Mouse (Mus musculus) left cerebral cortex, adult 8-10 months (tissue): ENCODE measurements at regions not wholly inside any gene's neighbourhood (a gene's known extent, or its start where the extent isn't known, plus 50 kb on each side); places are given as distances from the start of the nearest gene placed in this dataset.
"Not testable (repeated sequence)": the region's sequence is repeated elsewhere in the genome, so short reads cannot be mapped to it uniquely, and the experiment has no call there.

Experiments used
- DNase-seq, 2 experiments: peaks; one replicate each; pipeline ENCODE4 v3.0.0; 2022; ENCODE audit warnings: low spot score in 2 of 2

DNA sequence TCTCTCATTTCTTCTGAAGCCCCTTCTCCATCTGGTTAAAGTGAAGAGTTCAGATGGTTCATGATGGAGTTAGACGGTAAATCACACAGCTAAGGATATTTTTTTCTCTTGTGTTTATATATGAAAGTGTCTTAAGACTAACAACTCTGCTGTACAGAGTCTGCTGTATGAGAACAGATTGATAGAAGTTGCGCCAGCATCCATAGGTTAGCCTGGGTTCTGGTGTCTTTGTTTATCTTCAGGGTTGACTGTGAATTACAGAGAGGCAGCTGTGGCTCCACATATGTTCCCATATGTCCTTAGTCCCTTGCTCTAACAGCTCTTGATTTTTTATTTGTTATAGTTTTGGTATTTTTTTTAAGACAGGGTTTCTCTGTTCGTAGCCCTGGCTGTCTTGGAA, 334.9 kb upstream of the Api5 start:
- no peak for DNase-seq

GRCm38 (mm10) chr2:94772268-94772667, 334.3 kb upstream of the Api5 start:
- DNase-seq = no peak

DNA sequence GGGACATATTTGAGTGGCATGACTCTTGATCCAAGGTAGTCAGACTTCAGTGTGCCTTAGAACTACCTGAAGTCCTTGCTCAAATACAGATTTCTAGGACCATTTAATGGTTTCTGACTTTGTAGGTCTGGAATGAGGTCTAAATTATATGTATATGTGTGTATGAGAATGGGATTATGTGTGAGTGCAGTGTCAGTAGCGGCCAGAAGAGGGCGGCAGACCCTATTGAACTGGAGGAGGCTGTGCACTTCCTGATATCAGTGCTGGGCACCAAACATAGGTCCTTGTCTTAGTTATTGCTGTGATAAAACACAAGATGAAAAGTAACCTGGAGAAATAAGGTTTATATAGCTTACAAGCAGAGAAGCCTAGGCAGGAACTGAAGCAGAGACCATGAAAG, 328.6 kb upstream of the Api5 start:
- no peak for DNase-seq

- DNase-seq = no peak
These were observed 327.0 kb upstream of the Api5 start for GRCm38 (mm10) chr2:94764852-94765435.

GRCm38 (mm10) chr2:94764451-94764850, 326.5 kb upstream of the Api5 start:
- DNase-seq = no peak

DNA sequence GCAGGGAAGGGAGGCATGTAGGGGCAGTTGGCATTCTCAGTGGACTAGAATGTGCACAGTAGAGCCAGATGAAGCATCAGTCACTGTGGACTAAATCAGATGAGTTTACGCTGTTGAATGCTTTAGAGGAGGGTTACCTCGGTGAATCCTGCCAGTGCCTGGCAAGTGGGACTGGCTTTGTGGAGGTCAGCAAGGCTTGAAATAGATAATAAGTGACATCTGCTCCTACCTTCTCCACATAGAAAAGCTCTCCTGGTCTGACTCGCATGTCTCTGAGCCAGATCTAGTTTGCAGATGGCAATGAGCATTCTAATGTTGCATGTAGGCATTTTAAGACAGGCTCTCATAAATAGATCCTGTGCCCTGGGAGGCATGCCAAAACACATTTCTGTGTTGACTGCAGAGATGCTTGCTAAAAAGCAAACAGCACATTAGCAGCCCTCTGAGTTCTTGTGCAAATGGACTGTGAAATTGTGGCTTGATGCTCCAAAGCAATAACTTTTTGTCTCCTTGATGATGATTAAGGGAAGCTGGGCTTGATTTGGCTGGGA, 310.3 kb upstream of the Api5 start:
- peak; percentile 2 to 25 for DNase-seq

- DNase-seq = no peak
These were observed 291.9 kb upstream of the Api5 start for GRCm38 (mm10) chr2:94729791-94730190.

- no peak for DNase-seq
These were observed 261.4 kb upstream of the Api5 start for GRCm38 (mm10) chr2:94699383-94699782.

DNA sequence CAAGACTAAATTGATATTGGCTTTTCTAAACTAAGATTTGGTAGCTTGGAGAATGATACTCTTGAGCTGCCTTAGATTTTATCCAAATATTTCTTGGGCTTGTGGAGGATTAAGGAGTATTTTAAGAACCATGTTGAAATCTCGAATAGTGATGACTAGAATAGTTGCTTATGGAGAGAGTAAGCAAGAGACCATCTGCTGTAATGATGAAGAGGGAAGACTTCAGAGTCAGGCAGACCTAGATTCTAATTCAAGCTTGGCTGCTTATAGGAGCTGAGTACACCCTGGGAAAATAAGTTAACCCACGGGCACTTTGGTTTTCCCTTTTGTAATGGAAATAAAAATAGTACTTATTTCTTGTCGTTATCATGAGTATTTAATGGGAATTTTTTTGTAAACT, 257.3 kb upstream of the Api5 start:
- DNase-seq = no peak

GRCm38 (mm10) chr2:94690560-94690959, 252.6 kb upstream of the Api5 start:
- DNase-seq = no peak

- not testable (repeated sequence) for DNase-seq
These were observed 247.7 kb upstream of the Api5 start for GRCm38 (mm10) chr2:94685619-94686018.

- no peak for DNase-seq
These were observed 242.3 kb upstream of the Api5 start for GRCm38 (mm10) chr2:94680096-94680765.

DNA sequence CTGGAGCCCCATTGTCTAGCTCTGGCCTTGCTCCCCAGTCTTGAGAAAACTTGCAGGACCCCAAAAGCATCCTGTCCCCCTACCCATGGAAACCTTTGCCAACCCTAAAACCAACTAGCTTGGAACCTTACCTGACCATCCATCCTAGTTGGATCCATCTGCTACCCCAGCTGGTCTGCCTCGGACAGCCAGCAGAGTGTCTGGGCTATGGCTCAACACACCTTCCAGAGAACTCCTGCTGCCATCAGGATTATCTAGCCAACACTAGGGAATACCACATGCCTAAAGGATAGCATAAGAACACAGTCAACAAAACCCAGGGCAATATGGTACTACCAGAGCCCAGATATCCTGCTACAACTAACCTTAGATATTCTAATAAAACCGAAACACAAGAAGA, 227.9 kb upstream of the Api5 start:
- DNase-seq = no peak

DNA sequence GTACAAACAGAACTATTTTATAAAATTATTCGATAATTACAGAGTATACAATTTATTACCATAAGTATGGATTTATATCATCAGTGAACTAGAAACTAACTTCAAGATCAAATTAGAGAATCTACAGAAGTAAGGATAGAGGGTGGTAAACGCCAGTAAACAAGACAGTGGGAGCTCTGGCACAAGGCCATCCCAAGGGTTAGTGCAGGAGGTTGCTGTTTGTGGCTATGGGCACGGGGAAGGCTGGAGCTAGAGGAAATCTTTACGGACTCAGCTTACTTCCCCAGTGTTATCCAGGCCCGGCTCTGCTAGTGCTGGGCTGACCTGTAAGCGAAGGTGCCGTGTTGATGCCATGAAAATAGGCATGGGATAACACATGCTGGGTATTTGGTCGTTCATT, 220.5 kb upstream of the Api5 start:
- no peak for DNase-seq
